8 mouse cellular contexts compared by ENCODE assay signal in the genomic region with DNA sequence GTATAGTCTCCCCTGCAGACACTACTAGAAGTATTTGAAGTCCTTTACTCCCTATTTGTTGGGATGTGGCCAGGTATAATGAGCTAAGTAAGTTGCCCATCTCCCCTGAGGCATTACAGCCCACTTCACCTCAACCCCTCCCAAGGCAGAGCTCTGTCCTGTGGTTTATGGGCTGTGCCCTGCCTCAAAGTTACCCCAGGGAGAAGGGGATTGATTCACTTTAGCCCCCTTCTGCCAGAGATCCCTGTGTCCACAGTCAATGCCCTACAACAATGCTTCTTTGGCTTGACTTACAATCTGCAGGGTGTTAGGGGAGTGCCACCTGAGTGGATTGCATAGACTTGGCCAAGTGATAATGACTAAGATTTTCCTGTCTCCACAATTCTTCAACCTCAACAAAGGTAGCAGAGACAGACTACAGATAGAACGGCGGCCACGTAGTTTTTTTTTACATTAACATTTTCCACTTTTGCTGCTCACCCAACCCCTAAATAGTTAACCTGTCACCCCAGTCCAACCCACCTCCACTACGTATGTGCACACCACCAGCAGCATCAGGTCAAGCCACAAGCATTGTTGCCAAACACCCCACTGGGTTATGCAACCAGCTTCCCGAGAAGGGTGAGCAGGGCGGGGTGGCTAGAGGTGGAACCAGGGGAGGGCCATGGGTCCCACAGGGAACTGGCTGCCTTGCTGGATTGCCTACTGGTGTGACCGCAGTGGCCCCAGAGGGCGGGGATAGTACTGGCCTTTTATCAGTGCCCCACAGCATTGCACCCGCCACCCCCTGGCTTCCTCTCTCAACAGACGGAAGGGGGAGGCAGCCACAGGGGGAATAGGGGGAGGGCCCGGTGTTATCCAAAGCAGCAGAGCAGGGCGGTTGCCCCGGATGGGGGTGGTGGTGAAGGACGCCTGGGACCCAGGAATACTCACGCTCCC. TPM values are rescaled to one million over a fixed set of nuclear protein-coding genes. Genes with fewer than 3 reads are reported as not detected.
DNase-seq lines count a peak whose midpoint lies in the region; ATAC-seq and TF ChIP-seq lines count a peak whose summit lies in the region.

Gene Nfe2, minus strand, starts transcription at position 614 of the 939 bp plus-strand sequence.

- DNase-seq in 3T3-L1 (ENCODE audit: low read depth, low spot score), result peak; percentile 44
- peak; percentile 69 for DNase-seq in T-cell, adult 2 months (ENCODE audit: low spot score)
- DNase-seq in hindbrain, embryonic 10.5 days (ENCODE audit: low spot score), result no peak
- no peak for DNase-seq in limb, embryonic 14.5 days (ENCODE audit: low spot score)
- DNase-seq in thymus, postnatal 0 days (ENCODE audit: low spot score), result peak; percentile 82
- no peak for DNase-seq in left cerebral cortex, postnatal 25 days (ENCODE audit: low spot score in 2 of 2)

- intact Hi-C loops in left cerebral cortex, postnatal 25 days (cut with DNase I), result no loop called here

- peaks cover 38% of the 10 kb centered on the region for H3K27me3 ChIP-seq in hindbrain, embryonic 10.5 days (ENCODE audit: insufficient read depth, poor library complexity, severe bottlenecking)
- H3K27me3 ChIP-seq in limb, embryonic 14.5 days (ENCODE audit: control insufficient read depth, insufficient read depth, low read length), result no peaks in the 10 kb centered on the region
- peaks cover 4% of the 10 kb centered on the region; the same call in 1 of the 2 replicates for H3K27me3 ChIP-seq in midbrain, embryonic 16.5 days (ENCODE audit: control insufficient read depth, insufficient read depth, low read depth, low read length)

- no peaks in the 10 kb centered on the region for H3K9me3 ChIP-seq in hindbrain, embryonic 10.5 days
- no peaks in the 10 kb centered on the region for H3K9me3 ChIP-seq in limb, embryonic 14.5 days (ENCODE audit: control insufficient read depth, low read length)
- H3K9me3 ChIP-seq in midbrain, embryonic 16.5 days (replicated peaks; ENCODE audit: control insufficient read depth, low read length, poor library complexity, severe bottlenecking), result no peaks in the 10 kb centered on the region

- peaks cover 21% of the 10 kb centered on the region for H3K4me1 ChIP-seq in hindbrain, embryonic 10.5 days (replicated peaks)
- H3K4me1 ChIP-seq in limb, embryonic 14.5 days (ENCODE audit: control insufficient read depth, insufficient read depth, low read length), result peaks cover 8% of the 10 kb centered on the region
- H3K4me1 ChIP-seq in midbrain, embryonic 16.5 days (ENCODE audit: control insufficient read depth, insufficient read depth, low read length), result peaks cover 5% of the 10 kb centered on the region; the same call in 1 of the 2 replicates

- H3K27ac ChIP-seq in hindbrain, embryonic 10.5 days, result peak within 1 kb of the TSS; percentile 62
- H3K27ac ChIP-seq in limb, embryonic 14.5 days (replicated peaks; ENCODE audit: low read depth, low read length), result no peak within 1 kb of the TSS
- no peak within 1 kb of the TSS for H3K27ac ChIP-seq in midbrain, embryonic 16.5 days (ENCODE audit: low read length)

- no peaks in the 10 kb centered on the region for H3K36me3 ChIP-seq in hindbrain, embryonic 10.5 days
- H3K36me3 ChIP-seq in limb, embryonic 14.5 days (ENCODE audit: control insufficient read depth, insufficient read depth, low read length), result no peaks in the 10 kb centered on the region
- H3K36me3 ChIP-seq in midbrain, embryonic 16.5 days (ENCODE audit: control insufficient read depth, insufficient read depth, low read length), result no peaks in the 10 kb centered on the region

- peak; percentile 78 for ATAC-seq in erythroblast, adult 5-6 weeks (replicated peaks; ENCODE audit: low FRiP score, poor library complexity, severe bottlenecking)
- no peak for ATAC-seq in limb, embryonic 14.5 days (ENCODE audit: low FRiP score, low read depth)
- ATAC-seq in midbrain, embryonic 16.5 days, result no peak

- TF ChIP-seq POLR2A in limb, embryonic 14.5 days (IDR thresholded peaks at IDR 0.05; ENCODE audit: borderline replicate concordance, extremely low read depth, insufficient read depth, insufficient read length), result no peak

- WGBS in hindbrain, embryonic 10.5 days, result 12% methylated on average over 15 of the region's 15 CpGs
- WGBS in limb, embryonic 14.5 days, result 14% methylated on average over 15 of the region's 15 CpGs
- WGBS in midbrain, embryonic 16.5 days, result 13% methylated on average over 15 of the region's 15 CpGs

- H3K9ac ChIP-seq in limb, embryonic 14.5 days (ENCODE audit: low read depth, low read length, severe bottlenecking), result 0 out of 2 replicates have a peak within 1 kb of the TSS, but pooled peaks have one; percentile 25
- H3K9ac ChIP-seq in midbrain, embryonic 16.5 days (ENCODE audit: low read depth, low read length), result no peak within 1 kb of the TSS

- peak within 1 kb of the TSS; percentile 38 for H3K4me3 ChIP-seq in hindbrain, embryonic 10.5 days
- H3K4me3 ChIP-seq in limb, embryonic 14.5 days (replicated peaks; ENCODE audit: low read length), result no peak within 1 kb of the TSS
- H3K4me3 ChIP-seq in midbrain, embryonic 16.5 days (ENCODE audit: low read depth, low read length), result no peak within 1 kb of the TSS

- peak within 1 kb of the TSS; percentile 21; the same call in 1 of the 2 replicates for H3K4me2 ChIP-seq in limb, embryonic 14.5 days (replicated peaks; ENCODE audit: low read depth, low read length, severe bottlenecking)
- 0 out of 2 replicates have a peak within 1 kb of the TSS, but pooled peaks have one; percentile 6 for H3K4me2 ChIP-seq in midbrain, embryonic 16.5 days (ENCODE audit: low read length)

RNA-seq across cellular contexts. Expression of gene Nfe2, which starts in this region (rescaled TPM):
- 449 and 473 TPM in 2 replicates for total RNA-seq in erythroblast, adult 5-6 weeks (2015; ENCODE audit: low replicate concordance)
- total RNA-seq in erythroblast, adult 5-6 weeks (2017; ENCODE audit: low replicate concordance), result 629 and 671 TPM in 2 replicates
- 7.3 and 8.5 TPM in 2 replicates for polyA plus RNA-seq in hindbrain, embryonic 10.5 days (2016; fragmentation: Nextera tagmentation; extraction: Ambion mirVana)
- polyA plus RNA-seq in limb, embryonic 14.5 days (2012; rRNA removed), result 1.5 and 3.4 TPM in 2 replicates
- 1.5 and 2.4 TPM in 2 replicates for polyA plus RNA-seq in limb, embryonic 14.5 days (2014; fragmentation: Nextera tagmentation; extraction: Ambion mirVana)
- polyA plus RNA-seq in midbrain, embryonic 16.5 days (2015; fragmentation: Nextera tagmentation; extraction: Ambion mirVana), result 0.52 and 0.68 TPM in 2 replicates
- polyA plus RNA-seq in thymus, postnatal 0 days (2015; fragmentation: Nextera tagmentation; extraction: Ambion mirVana), result 8.0 and 9.1 TPM in 2 replicates
- total RNA-seq in left cerebral cortex, postnatal 25 days (2021), result not detected

Comparison
In these comparisons a context has a peak if more than half of its experiments do, and no peak if none do; other contexts are left out.
1. RNA of gene Nfe2 (total RNA-seq): 449 to 671 TPM in erythroblast, adult 5-6 weeks; not detected in left cerebral cortex, postnatal 25 days; every median in the first group is over 100 times any median in the second.
2. DNase-seq: peak in 3T3-L1 (single experiment), T-cell, adult 2 months (single experiment) and thymus, postnatal 0 days (single experiment); none in hindbrain, embryonic 10.5 days (single experiment), limb, embryonic 14.5 days (single experiment) and left cerebral cortex, postnatal 25 days (0 of 2).